Mouse (Mus musculus) CH12.LX (cell line): Measurements from ENCODE around the gene Galnt16. TPM values are rescaled to one million over a fixed set of nuclear protein-coding genes. Genes with fewer than 3 reads are reported as not detected.

Experiments
- DNase-seq: peaks from one replicate; pipeline ENCODE4 v3.0.0-alpha.2; 2013; ENCODE audit errors: extremely low read depth
- H3K27ac ChIP-seq: 2 replicates; pipeline ENCODE4 v1.5.1; 2012; ENCODE audit warnings: low read depth, mild to moderate bottlenecking, control low read depth, moderate library complexity; ENCODE audit not compliant: insufficient read depth
- H3K27me3 ChIP-seq: replicated peaks from 2 replicates; pipeline ENCODE3; 2012; ENCODE audit warnings: inconsistent platforms
- H3K36me3 ChIP-seq, 2 experiments: replicated peaks in 1 of 2; 2 replicates each; pipeline versions ENCODE3 to v1.6.1; 2012; ENCODE audit warnings: inconsistent platforms in 1 of 2, low read length in 1 of 2, mild to moderate bottlenecking in 1 of 2, mixed read lengths in 1 of 2, moderate library complexity in 1 of 2; ENCODE audit not compliant: control insufficient read depth in 1 of 2, insufficient read depth in 1 of 2
- H3K4me1 ChIP-seq, 2 experiments: 2 replicates each; pipeline ENCODE4 v1.6.1; 2012; ENCODE audit warnings: inconsistent platforms in 1 of 2, moderate library complexity in 1 of 2; ENCODE audit not compliant: insufficient read depth in 2 of 2, control insufficient read depth in 1 of 2
- H3K4me2 ChIP-seq: 2 replicates; pipeline ENCODE4 v1.6.1; 2012; ENCODE audit warnings: low read depth, mild to moderate bottlenecking, control low read depth; ENCODE audit not compliant: poor library complexity, insufficient read depth, severe bottlenecking
- H3K4me3 ChIP-seq, 3 experiments: fragments of 150-350 bp in 1 of 3; sonication (generic) in 1 of 3; replicated peaks in 1 of 3; 2 replicates each; pipeline versions ENCODE3 to v1.5.1; 2011 to 2012; ENCODE audit warnings: low read depth in 2 of 3, low read length in 2 of 3, mild to moderate bottlenecking in 2 of 3, moderate library complexity in 2 of 3, control low read depth in 1 of 3, improper control_type of control experiment in 1 of 3, inconsistent platforms in 1 of 3, mixed read lengths in 1 of 3; ENCODE audit not compliant: poor library complexity in 1 of 3
- H3K79me2 ChIP-seq: replicated peaks from 2 replicates; pipeline ENCODE4 v1.6.1; 2012; ENCODE audit warnings: mild to moderate bottlenecking, moderate library complexity; ENCODE audit not compliant: control insufficient read depth, poor library complexity, insufficient read depth, severe bottlenecking; ENCODE audit errors: extremely low read depth
- H3K9ac ChIP-seq: 2 replicates; pipeline ENCODE4 v1.6.1; 2012; ENCODE audit warnings: low read depth, mild to moderate bottlenecking, control low read depth, moderate library complexity; ENCODE audit not compliant: insufficient read depth
- H3K9me3 ChIP-seq: replicated peaks from 2 replicates; pipeline ENCODE3; 2012; ENCODE audit warnings: low read length, inconsistent platforms, mixed read lengths
- BHLHE40 ChIP-seq: IDR thresholded peaks from 2 replicates; pipeline ENCODE4 v1.6.1; 2011; ENCODE audit warnings: mild to moderate bottlenecking, low read depth, low read length, improper control_type of control experiment
- CHD1 ChIP-seq: IDR thresholded peaks from 2 replicates; pipeline ENCODE4 v1.6.1; 2012; ENCODE audit warnings: low read depth, low read length, improper control_type of control experiment, inconsistent platforms
- CHD2 ChIP-seq: IDR thresholded peaks from 2 replicates; pipeline ENCODE4 v1.6.1; 2011; ENCODE audit warnings: low read length, improper control_type of control experiment
- CTCF ChIP-seq, 2 experiments: IDR thresholded peaks in 1 of 2; conservative IDR thresholded peaks in 1 of 2; 2 replicates each; pipeline ENCODE4 v1.5.1; 2011 to 2012; ENCODE audit warnings: low read depth in 2 of 2, low read length in 2 of 2, improper control_type of control experiment in 1 of 2, inconsistent platforms in 1 of 2, mild to moderate bottlenecking in 1 of 2, moderate library complexity in 1 of 2
- ELF1 ChIP-seq: IDR thresholded peaks from 2 replicates; pipeline ENCODE4 v1.6.1; 2014; ENCODE audit warnings: low read depth, mild to moderate bottlenecking, inconsistent platforms, low read length, improper control_type of control experiment
- ETS1 ChIP-seq: conservative IDR thresholded peaks from 2 replicates; pipeline ENCODE4 v1.6.1; 2012; ENCODE audit warnings: low read depth, mild to moderate bottlenecking, inconsistent platforms, low read length, improper control_type of control experiment, moderate library complexity
- GABPA ChIP-seq: IDR thresholded peaks from 2 replicates; pipeline ENCODE4 v1.6.1; 2012; ENCODE audit warnings: low read depth, low read length, improper control_type of control experiment, inconsistent platforms; ENCODE audit not compliant: insufficient replicate concordance
- IRF4 ChIP-seq: IDR thresholded peaks from 2 replicates; pipeline ENCODE4 v1.6.1; 2014; ENCODE audit warnings: low read depth, mild to moderate bottlenecking, inconsistent platforms, low read length, improper control_type of control experiment
- JUN ChIP-seq: IDR thresholded peaks from 2 replicates; pipeline ENCODE4 v1.6.1; 2011; ENCODE audit warnings: low read depth, mild to moderate bottlenecking, low read length, improper control_type of control experiment, moderate library complexity; ENCODE audit not compliant: insufficient read depth
- JUND ChIP-seq: conservative IDR thresholded peaks from 2 replicates; pipeline ENCODE4 v1.6.1; 2011; ENCODE audit warnings: low read depth, low read length, improper control_type of control experiment
- MAZ ChIP-seq: IDR thresholded peaks from 2 replicates; pipeline ENCODE4 v1.6.1; 2012; ENCODE audit warnings: low read depth, mild to moderate bottlenecking, inconsistent platforms, low read length, improper control_type of control experiment, moderate library complexity
- NRF1 ChIP-seq: IDR thresholded peaks from 2 replicates; pipeline ENCODE4 v1.6.1; 2014; ENCODE audit warnings: low read depth, mild to moderate bottlenecking, inconsistent platforms, low read length, improper control_type of control experiment, moderate library complexity
- POLR2AphosphoS2 ChIP-seq: IDR thresholded peaks from 2 replicates; pipeline ENCODE4 v1.6.1; 2011; ENCODE audit warnings: low read depth, low read length, improper control_type of control experiment
- SMC3 ChIP-seq: IDR thresholded peaks from 2 replicates; pipeline ENCODE4 v1.6.1; 2011; ENCODE audit warnings: low read depth, low read length, improper control_type of control experiment
- UBTF ChIP-seq: IDR thresholded peaks from 2 replicates; pipeline ENCODE4 v1.6.1; 2012; ENCODE audit warnings: low read depth, mild to moderate bottlenecking, inconsistent platforms, low read length, improper control_type of control experiment, moderate library complexity
- USF2 ChIP-seq: conservative IDR thresholded peaks from 2 replicates; pipeline ENCODE4 v1.6.1; 2011; ENCODE audit warnings: low read depth, low read length, improper control_type of control experiment
- ZC3H11A ChIP-seq: IDR thresholded peaks from 2 replicates; pipeline ENCODE4 v1.6.1; 2012; ENCODE audit warnings: low read depth, mild to moderate bottlenecking, inconsistent platforms, low read length, improper control_type of control experiment
- ZKSCAN1 ChIP-seq: IDR thresholded peaks from 2 replicates; pipeline ENCODE4 v1.6.1; 2012; ENCODE audit warnings: low read depth, inconsistent platforms, low read length, improper control_type of control experiment, borderline replicate concordance
- ZNF384 ChIP-seq: IDR thresholded peaks from 2 replicates; pipeline ENCODE4 v1.6.1; 2012; ENCODE audit warnings: low read depth, low read length, improper control_type of control experiment, inconsistent platforms
- dilution Hi-C: fragments of 300-500 bp; cut with MboI; formaldehyde crosslinking; loops from 2 replicates; pipeline ENCODE4 v1.14.3; 2020; ENCODE audit warnings: low sequenced_read_pairs; ENCODE audit not compliant: extremely low pct_unique_long_range_greater_than_20kb, extremely low pct_ligation_motif_present
- in situ Hi-C: fragments of 300-500 bp; cut with MboI; formaldehyde crosslinking; loops from 3 replicates; pipeline ENCODE4 v1.14.3; 2019; ENCODE audit warnings: low sequenced_read_pairs, low pct_ligation_motif_present, low pct_unique_long_range_greater_than_20kb, mixed read lengths
- polyA plus RNA-seq: library from polyadenylated mRNA; unstranded; fragments of >175 nt; gene quantifications from 2 replicates; pipeline ENCODE4 v1.2.1, GENCODE M21; 2012; ENCODE audit warnings: low read depth; ENCODE audit not compliant: insufficient read length
- total RNA-seq, 2 experiments: library from RNA; depleted of rRNA; stranded (reverse); fragments of 300-350 nt in 1 of 2; fragments of >200 nt in 1 of 2; gene quantifications; 2 replicates each; pipeline ENCODE4 v1.2.3; 2012 to 2014

The Galnt16 gene
- total and polyA plus RNA-seq, 3 experiments: not detected

GRCm38 (mm10) chr12:80565793-80566192 lies 47.7 kb downstream of the Galnt16 start:
- H3K27me3 ChIP-seq: peaks cover 4% of the 10 kb centered on the region
- no peak overlapping the region for H3K4me2 ChIP-seq
- H3K27ac ChIP-seq: no peak overlapping the region
- no peak for TF ChIP-seq BHLHE40
- TF ChIP-seq NRF1: no peak
- TF ChIP-seq CTCF (conservative IDR thresholded peaks at IDR 0.05 in 1 of 2, IDR thresholded peaks at IDR 0.05 in 1 of 2; ENCODE audit: low read depth in 2 of 2, low read length in 2 of 2): no peak
- TF ChIP-seq, all 38 proteins: peak for 0
- Histone ChIP-seq H3K9ac (no peak overlapping the region), H3K79me2 (no peaks in the 10 kb centered on the region), H3K9me3 (peaks cover 3% of the 10 kb centered on the region), H3K36me3 (no peaks in the 10 kb centered on the region), H3K4me3 (no peak overlapping the region), H3K4me1 (no peaks in the 10 kb centered on the region)
- no peak for DNase-seq
- dilution Hi-C loops: no loop called here
- in situ Hi-C loops: no loop called here

DNA sequence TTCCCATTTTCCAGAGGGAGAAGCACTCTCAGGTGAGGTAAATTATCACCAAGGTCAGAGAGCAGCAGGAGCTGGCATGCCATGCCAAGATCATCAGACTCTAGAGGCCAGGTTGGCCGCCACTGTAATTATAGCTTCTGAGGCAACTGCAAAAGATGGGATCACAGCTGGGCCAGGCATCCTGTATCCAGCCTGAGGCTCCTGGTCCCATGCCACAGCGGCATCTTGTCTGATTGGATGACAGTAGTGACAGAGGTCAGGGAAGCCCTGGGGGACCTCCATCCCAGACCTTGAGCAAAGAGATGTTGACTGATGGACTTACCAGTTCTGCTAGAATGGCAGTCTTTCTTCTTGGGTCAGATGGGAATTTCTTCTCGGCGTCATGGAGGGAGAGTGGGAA lies 48.4 kb downstream of the Galnt16 start:
- dilution Hi-C loops (no loop called here), in situ Hi-C loops (no loop called here)
- Histone ChIP-seq H3K79me2 (no peaks in the 10 kb centered on the region), H3K9me3 (peaks cover 3% of the 10 kb centered on the region), H3K4me1 (no peaks in the 10 kb centered on the region), H3K4me3 (no peak overlapping the region), H3K9ac (no peak overlapping the region), H3K27ac (no peak overlapping the region), H3K36me3 (no peaks in the 10 kb centered on the region), H3K27me3 (peaks cover 4% of the 10 kb centered on the region), H3K4me2 (no peak overlapping the region)
- DNase-seq: no peak
- TF ChIP-seq POLR2AphosphoS2: no peak
- TF ChIP-seq ZNF384: no peak
- no peak for TF ChIP-seq CHD2
- TF ChIP-seq CHD1: no peak
- no peak for TF ChIP-seq ZC3H11A
- no peak for TF ChIP-seq JUN
- TF ChIP-seq SMC3: no peak
- no peak for TF ChIP-seq IRF4
- no peak for TF ChIP-seq ELF1
- no peak for TF ChIP-seq ETS1
- no peak for TF ChIP-seq USF2
- no peak for TF ChIP-seq MAZ
- no peak for TF ChIP-seq JUND
- no peak for TF ChIP-seq ZKSCAN1
- no peak for TF ChIP-seq UBTF
- no peak for TF ChIP-seq GABPA
